Mouse (Mus musculus) granulocyte monocyte progenitor cell, adult 5-6 weeks (primary cell): ENCODE measurements around the gene Pianp. TPM values are rescaled to one million over a fixed set of nuclear protein-coding genes. Genes with fewer than 3 reads are reported as not detected.

Experiments
- ATAC-seq: replicated peaks from 2 replicates; pipeline ENCODE4 v1.8.0; 2016; ENCODE audit warnings: mild to moderate bottlenecking, moderate TSS enrichment, inconsistent platforms; ENCODE audit not compliant: poor library complexity, severe bottlenecking
- total RNA-seq, 2 experiments: library from RNA; stranded (forward) in 1 of 2; stranded (reverse) in 1 of 2; fragments of 200-712, 200-1000 nt in 1 of 2; fragments of >200 nt in 1 of 2; fragmentation: Nextera tagmentation in 1 of 2; gene quantifications; 2 replicates each; pipeline ENCODE4 v1.2.3; 2014 to 2017

The Pianp gene
- total RNA-seq, 2 experiments from 2014 or later: not detected

DNA sequence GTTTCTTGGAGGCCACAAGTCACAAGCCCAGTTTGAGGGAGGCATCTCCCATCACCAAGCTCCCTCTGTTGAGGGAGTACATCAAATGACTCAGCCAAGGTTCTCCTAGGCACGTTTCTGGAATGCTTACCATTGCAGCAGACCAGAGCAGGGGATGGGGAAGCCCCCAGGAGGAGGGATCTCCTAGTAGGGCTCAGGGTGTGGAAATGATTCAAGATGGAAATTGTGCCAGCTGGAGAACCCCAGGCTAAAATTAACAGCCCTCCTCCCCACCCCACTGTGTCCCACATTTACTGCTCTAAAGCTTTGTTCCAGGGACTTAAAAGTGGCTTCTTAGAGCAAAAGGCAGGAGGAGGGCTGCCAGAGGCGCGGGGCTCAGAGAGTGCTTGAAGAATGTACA lies 8.6 kb downstream of the Pianp start:
- ATAC-seq: no peak

DNA sequence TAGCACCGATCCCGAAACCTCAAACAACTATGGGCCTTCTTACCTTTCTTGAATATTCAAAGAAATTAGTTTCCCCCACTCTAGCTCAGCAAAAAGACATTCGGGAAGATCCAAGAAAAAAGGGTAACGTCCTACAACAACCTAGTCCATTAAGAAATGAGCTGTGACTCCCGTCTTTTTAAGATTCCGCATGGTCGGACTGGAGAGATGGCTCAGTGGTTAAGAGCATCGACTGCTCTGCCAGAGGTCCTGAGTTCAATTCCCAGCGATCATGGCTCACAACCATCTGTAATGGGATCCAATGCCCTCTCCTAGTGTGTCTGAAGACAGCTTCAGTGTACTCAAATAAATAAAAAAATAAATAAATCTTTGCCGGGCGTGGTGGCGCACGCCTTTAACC lies 11.6 kb downstream of the Pianp start:
- ATAC-seq: no peak

DNA sequence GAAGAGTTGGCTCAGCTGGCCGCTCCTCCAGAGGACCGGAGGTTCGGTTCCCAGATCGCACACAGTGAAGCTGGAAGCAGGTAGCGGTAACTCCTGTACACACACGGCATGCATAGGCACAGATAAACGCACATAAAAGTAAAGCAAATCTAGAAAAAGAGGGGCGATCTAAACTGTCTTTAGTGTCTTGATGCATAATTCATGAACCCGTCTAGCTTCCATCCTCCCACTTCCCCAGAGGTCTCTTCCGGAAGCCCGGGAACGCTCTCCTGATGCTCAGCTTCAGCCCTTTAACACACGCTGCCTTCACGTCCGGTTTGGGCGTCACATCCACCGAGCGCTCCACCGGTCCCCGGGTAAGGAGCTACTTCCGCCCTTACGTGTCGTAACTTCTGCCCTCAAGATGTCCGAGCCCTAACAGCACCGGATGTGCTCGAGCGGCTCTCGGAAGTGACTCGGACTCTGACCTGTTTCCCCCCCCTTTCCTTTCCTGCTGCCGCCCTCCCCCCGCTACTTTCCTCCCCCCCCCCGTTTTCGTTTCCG lies 12.2 kb downstream of the Pianp start:
- peak; percentile 92 for ATAC-seq

DNA sequence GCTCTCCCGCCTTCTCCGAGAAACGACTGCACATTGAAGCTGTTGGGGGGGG lies 12.5 kb downstream of the Pianp start, which contains the start of gene Zfp384:
TSS of gene Zfp384 (plus strand) at position 17 of the 52 bp plus-strand sequence.
- no peak for ATAC-seq

DNA sequence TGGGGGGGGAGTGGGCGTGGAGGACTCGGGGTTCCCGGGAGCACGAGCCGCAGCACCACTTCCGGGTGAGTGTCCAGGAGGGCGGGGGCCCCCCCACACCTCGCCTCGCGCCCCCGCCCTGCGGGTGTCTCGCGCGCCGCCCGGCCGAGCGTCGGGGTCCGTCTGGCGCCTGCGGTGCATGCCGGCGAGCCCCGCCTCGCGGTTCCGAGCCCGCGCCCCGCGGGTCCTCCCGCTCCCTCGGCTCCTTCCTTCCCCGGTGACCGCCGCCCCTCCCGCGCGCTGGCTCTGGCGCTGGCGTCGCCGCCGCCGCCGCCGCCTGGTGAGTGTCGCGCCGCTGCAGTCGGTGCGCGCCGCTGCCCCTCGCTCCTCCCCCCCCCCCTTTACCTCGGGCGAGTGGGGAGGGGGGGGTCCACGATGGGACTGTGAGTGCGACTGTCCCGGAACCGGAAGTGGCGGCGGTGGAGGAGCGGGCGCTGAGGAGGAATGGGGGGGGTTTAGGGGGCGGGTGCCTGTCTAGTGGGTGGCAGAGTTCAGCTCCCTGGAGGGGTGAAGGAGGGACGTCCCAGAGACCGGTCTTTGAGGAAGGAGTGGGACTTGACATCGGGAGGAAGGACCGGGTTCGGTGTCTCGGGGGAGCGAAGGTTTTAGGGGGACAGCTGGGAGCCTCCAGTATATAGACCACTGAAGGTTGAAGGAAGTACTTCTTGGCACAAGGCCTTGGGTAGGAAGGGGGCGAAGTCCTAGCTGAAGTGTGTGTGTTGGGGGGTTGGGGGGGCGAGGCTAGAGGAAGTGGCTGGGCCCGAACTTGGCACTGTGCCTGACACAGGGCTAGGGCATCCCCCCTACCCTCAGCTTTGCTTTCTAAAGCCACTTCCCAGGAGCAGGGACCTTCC lies 12.9 kb downstream of the Pianp start:
- ATAC-seq: peak; percentile 73

DNA sequence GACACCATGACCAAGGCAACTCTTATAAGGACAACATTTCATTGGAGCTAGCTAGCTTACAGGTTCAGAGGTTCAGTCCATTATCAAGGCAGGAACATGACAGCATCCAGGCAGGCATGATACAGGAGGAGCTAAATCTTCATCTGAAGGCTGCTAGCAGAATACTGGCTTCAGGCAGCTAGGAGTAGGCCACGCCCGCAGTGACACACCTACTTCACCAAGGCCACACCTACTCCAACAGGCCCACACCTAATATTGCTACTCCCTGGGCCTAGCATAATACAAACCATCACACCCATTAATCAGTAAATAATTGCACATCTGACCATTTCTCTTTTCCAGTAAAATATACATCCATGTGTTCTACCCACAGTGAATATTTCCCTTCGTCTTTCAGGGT lies 21.2 kb downstream of the Pianp start:
- no peak for ATAC-seq

DNA sequence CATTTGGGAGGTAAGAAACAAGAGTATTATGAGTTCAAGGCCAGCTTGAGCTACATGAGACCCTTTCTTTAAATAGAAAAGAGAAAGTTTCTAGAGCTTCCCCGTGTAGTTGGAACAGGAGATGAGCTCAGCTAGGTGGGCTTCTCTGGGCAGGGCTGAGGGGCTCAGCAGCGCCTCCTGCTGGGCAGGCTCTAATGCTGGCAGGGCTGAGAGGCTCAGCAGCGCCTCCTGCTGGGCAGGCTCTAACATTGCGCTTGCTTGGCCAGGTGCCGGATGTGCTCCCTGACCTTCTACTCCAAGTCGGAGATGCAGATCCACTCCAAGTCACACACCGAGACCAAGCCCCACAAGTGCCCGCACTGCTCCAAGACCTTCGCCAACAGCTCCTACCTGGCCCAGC lies 34.0 kb downstream of the Pianp start:
- peak; percentile 96 for ATAC-seq

DNA sequence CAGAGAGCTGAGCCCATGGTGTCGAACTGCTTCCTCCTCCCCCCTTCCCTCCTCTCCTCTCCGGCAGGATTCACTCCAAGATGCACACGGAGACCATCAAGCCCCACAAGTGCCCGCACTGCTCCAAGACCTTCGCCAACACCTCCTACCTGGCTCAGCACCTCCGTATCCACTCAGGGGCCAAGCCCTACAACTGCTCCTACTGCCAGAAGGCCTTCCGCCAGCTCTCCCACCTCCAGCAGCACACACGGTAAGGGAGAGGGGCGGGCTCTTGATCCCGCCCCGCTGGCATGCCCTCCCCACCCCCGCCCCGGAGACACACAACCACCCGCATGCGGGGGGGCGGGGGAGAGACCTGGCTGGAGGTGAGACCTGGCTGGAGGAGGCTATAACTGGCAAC lies 35.1 kb downstream of the Pianp start:
- ATAC-seq: no peak

DNA sequence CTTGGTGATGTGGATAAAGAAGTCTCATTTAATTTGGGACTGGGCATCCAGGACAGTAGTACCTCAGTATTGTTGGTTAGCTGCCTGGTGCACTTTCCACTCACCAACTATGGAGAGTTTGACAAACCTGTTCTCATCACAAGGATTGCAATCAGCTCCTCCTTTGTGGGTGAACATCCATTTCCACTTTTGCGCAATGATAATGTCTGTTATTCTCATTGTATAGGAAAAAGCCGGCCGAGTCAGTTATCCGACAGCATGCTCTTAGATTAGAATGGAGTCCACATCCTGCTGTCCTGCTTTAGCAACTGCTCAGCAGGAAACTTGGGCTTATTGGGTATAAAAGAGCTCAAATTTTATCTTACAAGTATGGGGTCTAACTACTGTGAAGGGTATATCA lies 42.2 kb downstream of the Pianp start:
- 0 out of 2 replicates have a peak, but pooled peaks have one; percentile 4 for ATAC-seq

DNA sequence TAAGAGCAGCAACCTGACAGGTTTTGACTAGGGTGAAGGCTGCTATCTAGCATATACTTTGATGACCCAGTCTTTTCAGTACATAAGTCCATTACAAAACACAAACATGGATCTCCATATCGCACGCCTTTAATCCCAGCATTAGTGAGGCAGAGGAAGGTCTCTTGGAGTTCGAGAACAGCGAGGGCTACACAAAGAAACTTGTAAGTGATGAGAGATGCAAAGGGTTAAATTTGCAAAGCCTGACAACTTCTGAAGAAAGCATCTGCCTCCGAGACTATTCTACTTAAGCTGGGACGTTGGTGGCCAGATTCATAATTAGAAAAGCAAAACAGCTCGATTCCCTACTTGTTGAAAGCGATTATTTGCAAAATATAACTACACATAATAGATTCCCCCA lies 42.6 kb downstream of the Pianp start:
- ATAC-seq: no peak

DNA sequence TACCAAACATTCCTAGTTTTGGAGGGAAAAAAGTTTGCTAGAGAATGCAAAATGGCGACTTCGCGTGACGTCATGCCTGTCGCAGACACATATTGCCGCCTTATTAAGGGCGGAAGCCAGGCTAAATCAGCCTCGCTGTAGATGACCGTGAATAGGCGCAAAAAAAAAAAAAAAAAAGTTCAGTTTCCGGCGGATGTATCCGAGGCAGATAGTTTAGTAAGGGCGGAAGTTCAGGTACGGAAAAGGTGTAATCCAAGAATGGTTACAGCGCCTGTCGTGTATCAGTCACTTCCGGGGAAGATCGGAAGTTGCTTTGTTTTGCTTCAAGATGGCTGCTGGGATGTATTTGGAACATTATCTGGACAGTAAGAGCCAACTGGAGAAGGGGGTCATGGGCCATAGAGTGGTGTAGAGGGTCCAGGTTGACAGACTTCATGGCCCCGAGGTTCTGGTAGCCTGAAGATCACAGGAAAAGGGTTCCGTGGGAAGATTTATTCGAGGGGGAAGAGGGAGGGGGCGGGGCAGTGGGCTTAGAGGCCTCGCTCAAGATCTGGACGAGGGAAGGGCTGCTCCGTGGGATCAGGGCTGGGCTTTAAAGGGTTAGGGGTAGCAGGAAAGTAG lies 43.1 kb downstream of the Pianp start, which contains the start of gene Ing4:
TSS of gene Ing4 (plus strand) at position 228 of the 621 bp plus-strand sequence.
- peak; percentile 86 for ATAC-seq

DNA sequence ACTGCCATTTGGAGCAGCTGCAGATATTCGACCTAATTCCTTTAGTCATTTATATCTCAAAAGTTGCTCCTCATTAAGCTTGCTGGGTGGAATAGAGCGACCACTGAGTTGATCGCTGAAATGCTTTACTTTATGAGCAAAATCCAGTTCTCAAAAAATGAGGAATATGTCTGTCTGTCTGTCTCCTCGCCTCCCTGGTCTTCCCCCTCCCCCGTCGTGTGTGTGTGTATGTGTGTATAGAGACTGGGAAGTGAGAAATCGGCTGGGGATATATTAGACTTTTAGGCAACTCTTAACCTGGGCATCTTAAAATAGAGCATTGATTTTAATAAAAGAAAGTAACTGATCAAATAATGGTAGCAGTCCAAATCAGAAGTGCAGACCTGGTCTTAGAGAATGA lies 43.7 kb downstream of the Pianp start:
- no peak for ATAC-seq

DNA sequence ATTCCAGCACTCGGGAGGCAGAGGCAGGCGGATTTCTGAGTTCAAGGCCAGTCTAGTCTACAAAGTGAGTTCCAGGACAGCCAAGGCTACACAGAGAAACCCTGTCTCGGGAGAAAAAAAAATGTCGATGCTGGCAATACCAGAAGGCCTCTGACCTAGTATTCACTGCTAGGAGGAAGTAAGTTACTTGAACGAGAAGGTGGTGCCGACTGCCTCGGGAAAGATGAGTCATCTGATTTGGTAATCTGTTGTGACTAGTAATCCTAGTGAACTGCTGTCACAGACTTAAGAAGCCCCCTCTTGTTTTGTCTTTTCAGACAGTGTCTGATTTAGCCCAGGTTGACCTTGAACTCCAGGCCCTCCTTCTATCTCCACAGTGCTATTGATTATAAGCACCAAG lies 44.6 kb downstream of the Pianp start:
- ATAC-seq: peak; percentile 86

DNA sequence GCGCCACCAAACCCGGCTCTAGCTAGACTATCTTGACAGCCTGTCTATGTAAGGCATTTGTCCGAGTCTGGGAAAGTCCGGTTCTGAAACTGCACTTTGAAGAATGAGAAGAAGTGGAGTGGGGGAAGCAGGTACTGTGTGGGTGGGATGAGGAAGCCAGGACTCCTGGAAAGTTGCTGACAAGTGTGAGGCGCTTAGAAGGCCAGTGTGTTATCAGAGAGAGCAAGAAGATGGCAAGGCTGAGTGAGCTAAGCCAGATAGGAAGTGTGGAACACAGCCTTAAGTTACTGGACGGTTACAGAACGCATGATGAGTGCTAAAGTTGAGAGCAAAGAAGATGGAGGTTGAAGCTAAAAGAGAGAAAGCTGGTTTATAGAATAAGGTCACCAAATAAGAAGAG lies 45.6 kb downstream of the Pianp start:
- no peak for ATAC-seq

DNA sequence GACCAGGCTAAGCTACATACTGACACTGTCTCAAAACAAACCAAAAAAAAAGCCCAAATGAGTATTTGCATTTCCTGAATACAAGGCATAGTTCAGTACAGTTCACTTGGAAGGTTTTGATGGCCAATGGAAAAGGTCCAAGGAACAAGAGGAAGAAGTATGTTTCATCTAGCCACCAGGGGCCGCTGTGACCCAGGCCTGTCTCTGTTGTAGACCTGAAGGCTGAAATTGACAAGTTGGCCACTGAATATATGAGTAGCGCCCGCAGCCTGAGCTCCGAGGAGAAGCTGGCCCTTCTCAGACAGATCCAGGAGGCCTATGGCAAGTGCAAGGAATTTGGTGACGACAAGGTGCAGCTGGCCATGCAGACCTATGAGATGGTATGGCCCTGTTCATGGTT lies 50.2 kb downstream of the Pianp start:
- ATAC-seq: peak; percentile 83

DNA sequence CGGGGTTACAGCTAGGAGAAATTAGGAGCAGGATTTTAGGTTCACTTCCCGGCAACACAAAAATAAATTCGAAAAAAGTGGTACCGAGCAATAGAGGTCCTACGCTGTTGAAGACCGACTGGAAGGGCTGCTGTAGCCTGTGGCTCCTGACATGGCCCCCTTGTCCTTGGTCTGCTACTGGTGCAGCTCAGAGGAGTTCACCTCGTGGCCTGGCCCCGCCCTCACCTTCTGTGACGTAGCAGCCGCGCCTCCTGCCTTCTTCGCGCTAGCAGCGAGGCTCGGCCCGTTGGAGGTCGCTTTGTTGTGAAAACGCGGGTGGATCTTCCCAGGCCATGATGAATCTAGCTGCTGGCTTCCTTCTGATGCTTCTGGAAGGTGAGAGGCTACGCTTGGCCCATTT lies 53.2 kb downstream of the Pianp start, which contains the start of gene Acrbp:
TSS of gene Acrbp (plus strand) at position 12 of the 400 bp plus-strand sequence.
- no peak for ATAC-seq

DNA sequence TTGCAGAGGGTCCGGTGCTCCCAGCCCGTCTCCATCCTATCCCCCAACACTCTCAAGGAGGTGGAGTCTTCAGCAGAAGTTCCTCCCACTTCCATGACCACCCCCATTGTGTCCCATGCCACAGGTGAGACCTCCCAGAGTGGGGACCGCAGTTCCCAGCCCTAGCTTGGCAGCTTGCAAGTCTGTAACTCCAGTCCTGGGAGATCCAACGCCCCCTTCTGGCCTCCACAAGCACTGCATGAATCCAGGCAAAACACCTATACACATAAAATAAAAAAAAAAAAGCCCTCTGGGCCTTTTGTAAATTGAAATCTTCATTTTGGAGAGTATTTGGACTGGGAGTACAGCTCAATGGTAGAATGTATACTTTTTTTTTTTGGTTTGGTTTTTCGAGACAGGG lies 54.7 kb downstream of the Pianp start:
- ATAC-seq: no peak

Other genes starting within 250 kb of the Pianp start
- not detected in 2 replicates for gene Gm45234, start 240.7 kb upstream of the Pianp start, total RNA-seq (2014; fragmentation: Nextera tagmentation)
- gene Gm45234, start 240.7 kb upstream of the Pianp start, total RNA-seq (2017): not detected in 2 replicates
- 25.1 and 37.2 TPM in 2 replicates for gene Atn1, start 240.2 kb upstream of the Pianp start, total RNA-seq (2014; fragmentation: Nextera tagmentation)
- 2.6 and 3.0 TPM in 2 replicates for gene Atn1, start 240.2 kb upstream of the Pianp start, total RNA-seq (2017)
- gene Eno2, start 227.0 kb upstream of the Pianp start, total RNA-seq (2014; fragmentation: Nextera tagmentation): 0.23 TPM in 1 of 2 replicates, not detected in the other
- gene Eno2, start 227.0 kb upstream of the Pianp start, total RNA-seq (2017): not detected in 2 replicates
- gene Lrrc23, start 217.0 kb upstream of the Pianp start, total RNA-seq (2014; fragmentation: Nextera tagmentation): not detected in 2 replicates
- gene Lrrc23, start 217.0 kb upstream of the Pianp start, total RNA-seq (2017): 0.98 TPM in 1 of 2 replicates, not detected in the other
- gene Spsb2, start 188.0 kb upstream of the Pianp start, total RNA-seq (2014; fragmentation: Nextera tagmentation): 3.1 and 5.2 TPM in 2 replicates
- 4.6 and 10.5 TPM in 2 replicates for gene Spsb2, start 188.0 kb upstream of the Pianp start, total RNA-seq (2017)
- gene Tpi1, start 182.4 kb upstream of the Pianp start, total RNA-seq (2014; fragmentation: Nextera tagmentation): 357 and 379 TPM in 2 replicates
- 273 and 305 TPM in 2 replicates for gene Tpi1, start 182.4 kb upstream of the Pianp start, total RNA-seq (2017)
- gene Usp5, start 167.2 kb upstream of the Pianp start, total RNA-seq (2014; fragmentation: Nextera tagmentation): 88.8 and 89.4 TPM in 2 replicates
- 93.5 and 98.6 TPM in 2 replicates for gene Usp5, start 167.2 kb upstream of the Pianp start, total RNA-seq (2017)
- gene Cdca3, start 167.1 kb upstream of the Pianp start, total RNA-seq (2014; fragmentation: Nextera tagmentation): 86.1 and 89.0 TPM in 2 replicates
- gene Cdca3, start 167.1 kb upstream of the Pianp start, total RNA-seq (2017): 128 and 162 TPM in 2 replicates
- gene Gnb3, start 156.4 kb upstream of the Pianp start, total RNA-seq (2014; fragmentation: Nextera tagmentation): not detected in 2 replicates
- gene Gnb3, start 156.4 kb upstream of the Pianp start, total RNA-seq (2017): not detected in 2 replicates
- gene P3h3, start 138.9 kb upstream of the Pianp start, total RNA-seq (2014; fragmentation: Nextera tagmentation): 1.4 and 4.3 TPM in 2 replicates
- gene P3h3, start 138.9 kb upstream of the Pianp start, total RNA-seq (2017): 3.4 and 4.0 TPM in 2 replicates
- gene Gpr162, start 132.7 kb upstream of the Pianp start, total RNA-seq (2014; fragmentation: Nextera tagmentation): 2.0 TPM in 1 of 2 replicates, not detected in the other
- not detected in 2 replicates for gene Gpr162, start 132.7 kb upstream of the Pianp start, total RNA-seq (2017)
- 0.90 TPM in 1 of 2 replicates, not detected in the other for gene Cd4, start 108.5 kb upstream of the Pianp start, total RNA-seq (2014; fragmentation: Nextera tagmentation)
- gene Cd4, start 108.5 kb upstream of the Pianp start, total RNA-seq (2017): 0.41 and 0.60 TPM in 2 replicates
- gene Lag3, start 85.0 kb upstream of the Pianp start, total RNA-seq (2014; fragmentation: Nextera tagmentation): 1.4 and 3.8 TPM in 2 replicates
- gene Lag3, start 85.0 kb upstream of the Pianp start, total RNA-seq (2017): 1.4 and 9.6 TPM in 2 replicates
- 16.1 and 21.9 TPM in 2 replicates for gene Ptms, start 76.6 kb upstream of the Pianp start, total RNA-seq (2014; fragmentation: Nextera tagmentation)
- 18.5 and 33.0 TPM in 2 replicates for gene Ptms, start 76.6 kb upstream of the Pianp start, total RNA-seq (2017)
- 82.4 and 102 TPM in 2 replicates for gene Mlf2, start 65.3 kb upstream of the Pianp start, total RNA-seq (2014; fragmentation: Nextera tagmentation)
- gene Mlf2, start 65.3 kb upstream of the Pianp start, total RNA-seq (2017): 49.5 and 79.7 TPM in 2 replicates
- 96.6 and 112 TPM in 2 replicates for gene Cops7a, start 31.2 kb upstream of the Pianp start, total RNA-seq (2014; fragmentation: Nextera tagmentation)
- 48.8 and 52.0 TPM in 2 replicates for gene Cops7a, start 31.2 kb upstream of the Pianp start, total RNA-seq (2017)
- gene Zfp384, start 12.5 kb downstream of the Pianp start, total RNA-seq (2014; fragmentation: Nextera tagmentation): 75.9 and 87.6 TPM in 2 replicates
- 24.3 and 31.9 TPM in 2 replicates for gene Zfp384, start 12.5 kb downstream of the Pianp start, total RNA-seq (2017)
- gene Ing4, start 43.1 kb downstream of the Pianp start, total RNA-seq (2014; fragmentation: Nextera tagmentation): 49.2 and 55.8 TPM in 2 replicates
- 34.7 and 40.2 TPM in 2 replicates for gene Ing4, start 43.1 kb downstream of the Pianp start, total RNA-seq (2017)
- gene Acrbp, start 53.0 kb downstream of the Pianp start, total RNA-seq (2014; fragmentation: Nextera tagmentation): 10.6 and 17.5 TPM in 2 replicates
- 1.3 and 3.9 TPM in 2 replicates for gene Acrbp, start 53.0 kb downstream of the Pianp start, total RNA-seq (2017)
- 8.7 and 13.4 TPM in 2 replicates for gene Lpar5, start 71.2 kb downstream of the Pianp start, total RNA-seq (2014; fragmentation: Nextera tagmentation)
- 2.7 and 5.2 TPM in 2 replicates for gene Lpar5, start 71.2 kb downstream of the Pianp start, total RNA-seq (2017)
- 136 and 161 TPM in 2 replicates for gene Chd4, start 99.3 kb downstream of the Pianp start, total RNA-seq (2014; fragmentation: Nextera tagmentation)
- gene Chd4, start 99.3 kb downstream of the Pianp start, total RNA-seq (2017): 246 and 373 TPM in 2 replicates
- gene Nop2, start 135.2 kb downstream of the Pianp start, total RNA-seq (2014; fragmentation: Nextera tagmentation): 65.6 and 82.8 TPM in 2 replicates
- gene Nop2, start 135.2 kb downstream of the Pianp start, total RNA-seq (2017): 79.2 and 82.4 TPM in 2 replicates
- 26.4 and 37.4 TPM in 2 replicates for gene Iffo1, start 148.5 kb downstream of the Pianp start, total RNA-seq (2014; fragmentation: Nextera tagmentation)
- 11.8 and 14.0 TPM in 2 replicates for gene Iffo1, start 148.5 kb downstream of the Pianp start, total RNA-seq (2017)
- gene Gapdh, start 169.8 kb downstream of the Pianp start, total RNA-seq (2014; fragmentation: Nextera tagmentation): 2,842 and 3,031 TPM in 2 replicates
- 1,694 and 2,022 TPM in 2 replicates for gene Gapdh, start 169.8 kb downstream of the Pianp start, total RNA-seq (2017)
- 242 and 263 TPM in 2 replicates for gene Ncapd2, start 195.0 kb downstream of the Pianp start, total RNA-seq (2014; fragmentation: Nextera tagmentation)
- 242 and 288 TPM in 2 replicates for gene Ncapd2, start 195.0 kb downstream of the Pianp start, total RNA-seq (2017)
- gene Mrpl51, start 195.1 kb downstream of the Pianp start, total RNA-seq (2014; fragmentation: Nextera tagmentation): 117 and 197 TPM in 2 replicates
- 121 and 155 TPM in 2 replicates for gene Mrpl51, start 195.1 kb downstream of the Pianp start, total RNA-seq (2017)
- gene Vamp1, start 218.9 kb downstream of the Pianp start, total RNA-seq (2014; fragmentation: Nextera tagmentation): 26.0 and 40.2 TPM in 2 replicates
- gene Vamp1, start 218.9 kb downstream of the Pianp start, total RNA-seq (2017): 6.3 and 7.1 TPM in 2 replicates
- gene Tapbpl, start 235.2 kb downstream of the Pianp start, total RNA-seq (2014; fragmentation: Nextera tagmentation): 13.8 TPM in 2 replicates
- gene Tapbpl, start 235.2 kb downstream of the Pianp start, total RNA-seq (2017): 16.5 and 17.7 TPM in 2 replicates
- gene Cd27, start 240.3 kb downstream of the Pianp start, total RNA-seq (2014; fragmentation: Nextera tagmentation): 50.7 and 62.0 TPM in 2 replicates
- gene Cd27, start 240.3 kb downstream of the Pianp start, total RNA-seq (2017): 34.7 and 55.2 TPM in 2 replicates